9 mouse cellular contexts compared by ENCODE assay signal in genomic region chr2:27957184-27957583, GRCm38 (mm10).
DNase-seq lines count a peak whose midpoint lies in the region; ATAC-seq and TF ChIP-seq lines count a peak whose summit lies in the region.
"Had no signal": no experiment of that assay in that cellular context is flagged by ENCODE, and none has a peak within 500 bp of the region (broad histone marks: within the 10 kb centered on the region; RNA-seq: fewer than 3 reads in every experiment).

No protein-coding gene starts in this region.

- H3K9ac ChIP-seq in midbrain, embryonic 13.5 days (replicated peaks) = no peak overlapping the region
- no peak overlapping the region for H3K9ac ChIP-seq in midbrain, postnatal 0 days (replicated peaks; ENCODE audit: low read length, poor library complexity, severe bottlenecking)
- H3K9ac ChIP-seq in stomach, embryonic 15.5 days = no peak overlapping the region

- no peak overlapping the region for H3K4me2 ChIP-seq in midbrain, embryonic 13.5 days (replicated peaks)
- H3K4me2 ChIP-seq in midbrain, postnatal 0 days (ENCODE audit: low read depth, low read length, poor library complexity, severe bottlenecking) = no peak overlapping the region
- no peak overlapping the region for H3K4me2 ChIP-seq in stomach, embryonic 15.5 days

- no peak for TF ChIP-seq CTCF in midbrain, postnatal 0 days (IDR thresholded peaks at IDR 0.05)

- no peak overlapping the region for H3K4me3 ChIP-seq in midbrain, embryonic 13.5 days (replicated peaks)
- no peak overlapping the region for H3K4me3 ChIP-seq in midbrain, postnatal 0 days (ENCODE audit: low read depth, low read length)
- no peak overlapping the region for H3K4me3 ChIP-seq in stomach, embryonic 15.5 days (replicated peaks)

- H3K4me1 ChIP-seq in midbrain, embryonic 13.5 days (replicated peaks) = peaks cover 19% of the 10 kb centered on the region
- H3K4me1 ChIP-seq in midbrain, postnatal 0 days (ENCODE audit: insufficient read depth, low read length) = 0 out of 2 replicates have a peak, but pooled peaks cover 3% of the 10 kb centered on the region
- peaks cover 36% of the 10 kb centered on the region for H3K4me1 ChIP-seq in stomach, embryonic 15.5 days

- no peaks in the 10 kb centered on the region for H3K36me3 ChIP-seq in midbrain, embryonic 13.5 days
- no peaks in the 10 kb centered on the region for H3K36me3 ChIP-seq in midbrain, postnatal 0 days (ENCODE audit: insufficient read depth, low read length)
- H3K36me3 ChIP-seq in stomach, embryonic 15.5 days = peaks cover 12% of the 10 kb centered on the region; the same call in 1 of the 2 replicates

- H3K9me3 ChIP-seq in midbrain, embryonic 13.5 days = no peaks in the 10 kb centered on the region
- no peaks in the 10 kb centered on the region for H3K9me3 ChIP-seq in midbrain, postnatal 0 days (ENCODE audit: low read length)
- no peaks in the 10 kb centered on the region for H3K9me3 ChIP-seq in stomach, embryonic 15.5 days

- WGBS in midbrain, embryonic 13.5 days = 34% methylated on average over 5 of the region's 5 CpGs
- 24% methylated on average over 5 of the region's 5 CpGs for WGBS in midbrain, postnatal 0 days
- WGBS in stomach, embryonic 15.5 days = 30% methylated on average over 5 of the region's 5 CpGs

- no peaks in the 10 kb centered on the region for H3K27me3 ChIP-seq in midbrain, embryonic 13.5 days
- no peaks in the 10 kb centered on the region for H3K27me3 ChIP-seq in midbrain, postnatal 0 days (ENCODE audit: insufficient read depth, low read length)
- no peaks in the 10 kb centered on the region for H3K27me3 ChIP-seq in stomach, embryonic 15.5 days (replicated peaks)

- ATAC-seq in midbrain, embryonic 13.5 days = peak; percentile 72; the same call in 1 of the 2 replicates
- no peak for ATAC-seq in midbrain, postnatal 0 days (ENCODE audit: low FRiP score)
- ATAC-seq in stomach, embryonic 15.5 days (ENCODE audit: insufficient read depth, low FRiP score, low read depth) = no peak

- peak; percentile 22 for DNase-seq in embryo, embryonic 11 days
- DNase-seq in embryo, embryonic 10.5 days (ENCODE audit: low spot score) = no peak
- no peak for DNase-seq in midbrain, postnatal 0 days (ENCODE audit: low spot score)
- peak; percentile 25 for DNase-seq in kidney, adult 11 months
- no peak for DNase-seq in right cerebral cortex, postnatal 10 days (ENCODE audit: low spot score in 2 of 2)
- DNase-seq in urinary bladder, adult 2 months (ENCODE audit: low spot score) = no peak
- DNase-seq: thymus, adult 18-20 months had no signal

- H3K27ac ChIP-seq in midbrain, embryonic 13.5 days = no peak overlapping the region
- H3K27ac ChIP-seq in midbrain, postnatal 0 days (ENCODE audit: low read depth, low read length) = no peak overlapping the region
- H3K27ac ChIP-seq in stomach, embryonic 15.5 days = peak overlapping the region; percentile 85

Comparison
In these comparisons a context has a peak if more than half of its experiments do, and no peak if none do; other contexts are left out.
1. DNase-seq: peak in embryo, embryonic 11 days (single experiment) and kidney, adult 11 months (single experiment); none in embryo, embryonic 10.5 days (single experiment), midbrain, postnatal 0 days (single experiment), right cerebral cortex, postnatal 10 days (0 of 2) and urinary bladder, adult 2 months (single experiment).